Mouse (Mus musculus): ENCODE data around the gene Cep97.

GRCm38 (mm10) chr16:55852515-55852914, 82.1 kb downstream of the Cep97 start:
- TF ChIP-seq CTCF (IDR thresholded peaks at IDR 0.05; ENCODE audit: borderline replicate concordance, insufficient read depth, low read length) (no peak), POLR2A (IDR thresholded peaks at IDR 0.05; ENCODE audit: low read depth, low read length) (no peak)

Data from embryonic fibroblast, embryonic 13.5 days (primary cell).